Mouse (Mus musculus): Measurements from ENCODE around the gene Ints1. TPM values are rescaled to one million over a fixed set of nuclear protein-coding genes. Genes with fewer than 3 reads are reported as not detected.

Ints1 gene
- polyA plus RNA-seq, 1 experiment = 46.4 TPM

DNA sequence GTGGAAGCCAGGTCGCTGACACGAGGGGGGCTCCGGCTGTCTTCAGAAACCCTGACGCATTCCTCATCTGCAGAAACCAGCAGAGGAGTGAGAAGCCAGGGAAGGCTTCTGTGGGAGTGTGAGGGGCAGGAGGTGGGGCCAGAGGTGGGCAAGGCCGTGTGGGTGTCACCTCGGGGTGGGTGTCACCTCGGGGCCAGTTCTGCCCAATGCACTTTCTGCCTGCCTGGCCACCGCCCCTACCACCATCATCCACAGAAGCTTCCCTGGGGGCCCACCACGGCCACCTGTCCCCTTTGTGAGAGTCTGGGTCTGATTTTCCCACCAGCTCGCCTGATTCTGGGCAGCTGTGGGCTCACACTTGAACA lies 37.6 kb upstream of the Ints1 start:
- TF ChIP-seq TCF12 (IDR thresholded peaks at IDR 0.05; ENCODE audit: insufficient read depth, poor library complexity, severe bottlenecking) (no peak), SRF (IDR thresholded peaks at IDR 0.05; ENCODE audit: control insufficient read depth, insufficient read length, low read depth) (no peak)
- H3K36me3 ChIP-seq (ENCODE audit: control insufficient read depth, insufficient read depth) = no peaks in the 10 kb centered on the region
- no peaks in the 10 kb centered on the region for H3K79me2 ChIP-seq (ENCODE audit: control insufficient read depth, insufficient read depth)
- no peak overlapping the region for H3ac ChIP-seq (ENCODE audit: control insufficient read depth, insufficient read length)
- no peak overlapping the region for H3K4me3 ChIP-seq
- H3K4me2 ChIP-seq (ENCODE audit: low read depth) = no peak overlapping the region
- peaks cover 21% of the 10 kb centered on the region for H3K27me3 ChIP-seq (ENCODE audit: control insufficient read depth, insufficient read depth, insufficient read length)

DNA sequence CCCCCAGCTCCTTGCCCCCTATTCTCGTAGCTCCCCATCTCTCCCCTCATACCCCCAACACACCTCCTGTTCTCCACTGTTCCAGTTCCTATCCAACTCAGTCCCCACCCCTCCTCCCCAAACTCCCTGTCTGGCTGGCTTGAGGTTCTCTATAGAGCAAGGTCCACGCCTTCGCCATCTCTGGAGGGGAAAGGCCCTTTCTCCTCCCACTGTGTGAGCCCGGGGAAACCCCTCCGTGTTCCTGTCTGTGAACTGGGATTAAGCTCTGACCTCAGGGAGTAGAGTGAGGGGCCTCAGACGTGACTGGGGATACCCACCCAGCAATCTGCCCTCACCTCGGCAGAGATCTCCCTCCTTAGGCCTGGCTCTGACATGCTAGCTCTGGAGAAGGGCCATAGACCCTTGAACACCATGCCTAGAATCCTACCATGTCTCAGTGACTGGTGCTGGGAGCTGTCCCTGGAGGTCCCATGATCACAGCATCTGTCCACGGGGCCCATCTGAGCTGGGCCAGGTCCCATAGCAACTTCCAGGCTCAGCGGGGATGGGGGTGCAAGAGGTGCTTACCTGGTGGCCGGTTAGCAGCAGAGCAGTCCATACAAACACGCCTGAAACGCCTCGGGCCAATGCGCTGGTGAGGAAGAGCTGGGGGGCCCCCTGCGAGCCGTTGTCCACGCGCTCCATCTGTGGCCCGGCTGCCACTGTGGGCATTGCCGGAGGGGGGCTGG lies 37.1 kb upstream of the Ints1 start:
- no peak overlapping the region for H3ac ChIP-seq (ENCODE audit: control insufficient read depth, insufficient read length)
- H3K79me2 ChIP-seq (ENCODE audit: control insufficient read depth, insufficient read depth) = no peaks in the 10 kb centered on the region
- no peak overlapping the region for H3K4me2 ChIP-seq (ENCODE audit: low read depth)
- no peaks in the 10 kb centered on the region for H3K36me3 ChIP-seq (ENCODE audit: control insufficient read depth, insufficient read depth)
- no peak for TF ChIP-seq MYOD1 (IDR thresholded peaks at IDR 0.05; ENCODE audit: control insufficient read depth in 1 of 3, insufficient read length in 2 of 3, low read depth in 2 of 3)
- TF ChIP-seq POLR2AphosphoS2 (IDR thresholded peaks at IDR 0.05; ENCODE audit: insufficient read length, low read depth) = no peak
- TF ChIP-seq TCF12 (IDR thresholded peaks at IDR 0.05; ENCODE audit: insufficient read depth, poor library complexity, severe bottlenecking) = no peak
- TF ChIP-seq MAX (IDR thresholded peaks at IDR 0.05; ENCODE audit: low read depth) = no peak
- TF ChIP-seq MYOG (IDR thresholded peaks at IDR 0.05; ENCODE audit: control insufficient read depth in 1 of 3, insufficient read depth in 1 of 3, insufficient read length in 2 of 3, low read depth in 2 of 3) = no peak
- no peak for TF ChIP-seq USF1 (IDR thresholded peaks at IDR 0.05; ENCODE audit: low read depth)
- TF ChIP-seq SRF (IDR thresholded peaks at IDR 0.05; ENCODE audit: control insufficient read depth, insufficient read length, low read depth) = no peak
- TF ChIP-seq TCF3 (IDR thresholded peaks at IDR 0.05; ENCODE audit: insufficient read length, low read depth) = no peak
- no peak for TF ChIP-seq E2F4 (IDR thresholded peaks at IDR 0.05; ENCODE audit: insufficient read depth)
- no peak for TF ChIP-seq CEBPB (IDR thresholded peaks at IDR 0.05; ENCODE audit: insufficient read depth, poor library complexity, severe bottlenecking)
- no peak for TF ChIP-seq REST (IDR thresholded peaks at IDR 0.05; ENCODE audit: insufficient read depth, insufficient read length)
- TF ChIP-seq POLR2A (IDR thresholded peaks at IDR 0.05; ENCODE audit: insufficient read length, low read depth) = no peak
- H3K4me3 ChIP-seq = no peak overlapping the region
- peaks cover 21% of the 10 kb centered on the region for H3K27me3 ChIP-seq (ENCODE audit: control insufficient read depth, insufficient read depth, insufficient read length)

DNA sequence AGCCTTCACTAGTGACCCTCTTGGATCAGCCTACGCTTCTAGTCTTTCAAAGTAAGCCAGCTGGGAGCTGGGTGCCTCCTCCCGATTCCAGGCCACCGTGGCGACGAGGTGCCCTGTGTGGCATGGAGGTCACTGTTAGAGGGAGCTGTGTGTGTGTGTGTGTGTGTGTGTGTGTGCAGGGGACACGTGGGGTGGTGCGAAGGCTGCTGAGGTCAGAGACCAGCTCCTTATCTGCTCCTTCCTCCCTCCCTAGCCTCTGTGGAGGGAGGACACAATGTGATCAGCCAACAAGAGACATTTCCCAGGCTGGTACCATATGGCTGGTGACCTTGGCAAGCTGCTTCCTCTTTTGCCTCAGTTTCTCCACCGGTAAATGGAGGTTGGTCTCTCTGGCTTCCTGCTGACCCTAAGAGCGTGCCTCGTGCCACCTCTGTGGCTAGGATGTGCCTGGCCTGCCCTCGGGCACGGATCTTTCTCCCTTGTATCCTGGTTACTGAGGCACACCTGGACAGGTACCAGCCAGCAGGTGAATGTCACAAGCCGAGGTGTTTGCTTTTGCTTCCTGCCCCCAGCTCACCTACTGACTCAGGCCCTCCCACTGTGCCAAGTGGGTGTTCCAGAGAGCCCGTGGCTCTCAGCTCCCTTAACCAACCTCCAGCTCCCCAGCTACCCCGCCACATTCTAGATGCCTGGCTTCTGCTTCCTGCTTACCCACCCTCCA lies 36.4 kb upstream of the Ints1 start:
- Histone ChIP-seq H3K27me3 (ENCODE audit: control insufficient read depth, insufficient read depth, insufficient read length) (peaks cover 21% of the 10 kb centered on the region), H3ac (ENCODE audit: control insufficient read depth, insufficient read length) (no peak overlapping the region), H3K4me3 (no peak overlapping the region), H3K4me2 (ENCODE audit: low read depth) (no peak overlapping the region), H3K36me3 (ENCODE audit: control insufficient read depth, insufficient read depth) (no peaks in the 10 kb centered on the region), H3K79me2 (ENCODE audit: control insufficient read depth, insufficient read depth) (no peaks in the 10 kb centered on the region)
- no peak for TF ChIP-seq SRF (IDR thresholded peaks at IDR 0.05; ENCODE audit: control insufficient read depth, insufficient read length, low read depth)
- no peak for TF ChIP-seq MYOG (IDR thresholded peaks at IDR 0.05; ENCODE audit: control insufficient read depth in 1 of 3, insufficient read depth in 1 of 3, insufficient read length in 2 of 3, low read depth in 2 of 3)
- no peak for TF ChIP-seq MAX (IDR thresholded peaks at IDR 0.05; ENCODE audit: low read depth)
- no peak for TF ChIP-seq E2F4 (IDR thresholded peaks at IDR 0.05; ENCODE audit: insufficient read depth)
- no peak for TF ChIP-seq POLR2AphosphoS2 (IDR thresholded peaks at IDR 0.05; ENCODE audit: insufficient read length, low read depth)
- no peak for TF ChIP-seq TCF12 (IDR thresholded peaks at IDR 0.05; ENCODE audit: insufficient read depth, poor library complexity, severe bottlenecking)
- no peak for TF ChIP-seq REST (IDR thresholded peaks at IDR 0.05; ENCODE audit: insufficient read depth, insufficient read length)
- no peak for TF ChIP-seq MYOD1 (IDR thresholded peaks at IDR 0.05; ENCODE audit: control insufficient read depth in 1 of 3, insufficient read length in 2 of 3, low read depth in 2 of 3)
- no peak for TF ChIP-seq TCF3 (IDR thresholded peaks at IDR 0.05; ENCODE audit: insufficient read length, low read depth)
- no peak for TF ChIP-seq USF1 (IDR thresholded peaks at IDR 0.05; ENCODE audit: low read depth)
- TF ChIP-seq CEBPB (IDR thresholded peaks at IDR 0.05; ENCODE audit: insufficient read depth, poor library complexity, severe bottlenecking) = no peak
- no peak for TF ChIP-seq POLR2A (IDR thresholded peaks at IDR 0.05; ENCODE audit: insufficient read length, low read depth)

DNA sequence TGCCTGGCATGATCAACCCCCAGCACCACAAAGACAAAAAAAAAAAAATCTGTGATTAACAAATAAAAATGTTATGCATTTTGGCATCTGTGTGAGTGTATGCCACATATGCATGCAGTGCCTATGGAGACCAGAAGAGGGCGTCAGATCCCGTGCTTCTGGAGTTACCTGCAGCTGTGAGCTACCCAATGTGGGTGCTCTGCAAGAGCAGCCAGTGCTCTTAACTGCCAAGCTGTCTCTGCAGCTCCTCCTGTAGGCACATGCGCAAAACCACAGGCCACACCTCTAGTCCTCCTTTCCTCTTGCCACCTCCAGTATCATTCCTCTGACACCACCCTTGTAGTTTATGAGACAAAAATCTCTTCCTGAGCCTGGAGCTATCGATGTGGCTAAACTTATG lies 33.9 kb upstream of the Ints1 start:
- H3K79me2 ChIP-seq (ENCODE audit: control insufficient read depth, insufficient read depth) = no peaks in the 10 kb centered on the region

DNA sequence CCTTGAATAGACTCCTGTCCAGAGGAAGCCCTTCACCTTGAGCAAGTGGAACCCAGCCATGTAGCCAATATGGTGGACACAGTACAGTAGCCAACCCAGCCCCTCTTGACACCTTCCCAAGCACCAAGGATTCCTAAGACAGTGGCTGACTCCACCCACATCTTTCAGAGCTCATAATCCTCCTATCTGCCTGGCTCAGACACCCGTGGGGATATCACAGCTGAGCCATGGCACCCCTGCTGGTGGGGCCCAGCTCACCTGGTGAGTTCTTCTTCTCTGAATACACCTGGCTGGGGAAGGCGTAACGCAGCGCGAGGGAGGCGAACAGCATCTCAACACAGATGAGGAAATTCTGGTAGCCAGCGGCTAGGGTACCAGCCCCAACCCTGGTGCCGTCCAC lies 30.4 kb upstream of the Ints1 start:
- Histone ChIP-seq H3K4me3 (no peak overlapping the region), H3ac (ENCODE audit: control insufficient read depth, insufficient read length) (no peak overlapping the region), H3K4me2 (ENCODE audit: low read depth) (no peak overlapping the region), H3K79me2 (ENCODE audit: control insufficient read depth, insufficient read depth) (no peaks in the 10 kb centered on the region), H3K27me3 (ENCODE audit: control insufficient read depth, insufficient read depth, insufficient read length) (no peaks in the 10 kb centered on the region), H3K36me3 (ENCODE audit: control insufficient read depth, insufficient read depth) (no peaks in the 10 kb centered on the region)
- no peak for TF ChIP-seq E2F4 (IDR thresholded peaks at IDR 0.05; ENCODE audit: insufficient read depth)
- TF ChIP-seq MAX (IDR thresholded peaks at IDR 0.05; ENCODE audit: low read depth) = no peak
- no peak for TF ChIP-seq MYOD1 (IDR thresholded peaks at IDR 0.05; ENCODE audit: control insufficient read depth in 1 of 3, insufficient read length in 2 of 3, low read depth in 2 of 3)
- no peak for TF ChIP-seq POLR2AphosphoS2 (IDR thresholded peaks at IDR 0.05; ENCODE audit: insufficient read length, low read depth)
- TF ChIP-seq SRF (IDR thresholded peaks at IDR 0.05; ENCODE audit: control insufficient read depth, insufficient read length, low read depth) = no peak
- TF ChIP-seq POLR2A (IDR thresholded peaks at IDR 0.05; ENCODE audit: insufficient read length, low read depth) = no peak
- no peak for TF ChIP-seq CEBPB (IDR thresholded peaks at IDR 0.05; ENCODE audit: insufficient read depth, poor library complexity, severe bottlenecking)
- no peak for TF ChIP-seq USF1 (IDR thresholded peaks at IDR 0.05; ENCODE audit: low read depth)
- no peak for TF ChIP-seq TCF12 (IDR thresholded peaks at IDR 0.05; ENCODE audit: insufficient read depth, poor library complexity, severe bottlenecking)
- no peak for TF ChIP-seq MYOG (IDR thresholded peaks at IDR 0.05; ENCODE audit: control insufficient read depth in 1 of 3, insufficient read depth in 1 of 3, insufficient read length in 2 of 3, low read depth in 2 of 3)
- no peak for TF ChIP-seq TCF3 (IDR thresholded peaks at IDR 0.05; ENCODE audit: insufficient read length, low read depth)
- TF ChIP-seq REST (IDR thresholded peaks at IDR 0.05; ENCODE audit: insufficient read depth, insufficient read length) = no peak

More for the DNA sequence above, 33.9 kb upstream of the Ints1 start:
- Histone ChIP-seq H3K36me3 (ENCODE audit: control insufficient read depth, insufficient read depth) (no peaks in the 10 kb centered on the region), H3K4me2 (ENCODE audit: low read depth) (no peak overlapping the region), H3K4me3 (no peak overlapping the region), H3ac (ENCODE audit: control insufficient read depth, insufficient read length) (no peak overlapping the region), H3K27me3 (ENCODE audit: control insufficient read depth, insufficient read depth, insufficient read length) (peaks cover 21% of the 10 kb centered on the region)
- TF ChIP-seq POLR2AphosphoS2 (IDR thresholded peaks at IDR 0.05; ENCODE audit: insufficient read length, low read depth) (no peak), E2F4 (IDR thresholded peaks at IDR 0.05; ENCODE audit: insufficient read depth) (no peak)
